Mouse (Mus musculus): ENCODE results near the gene Cryzl2. TPM values are rescaled to one million over a fixed set of nuclear protein-coding genes. Genes with fewer than 3 reads are reported as not detected.
A peak's percentile ranks its signal among the peaks of the same experiment; 100 is the strongest.

Gene Cryzl2
- polyA plus RNA-seq, 2 experiments: 6.5 to 8.1 TPM

DNA sequence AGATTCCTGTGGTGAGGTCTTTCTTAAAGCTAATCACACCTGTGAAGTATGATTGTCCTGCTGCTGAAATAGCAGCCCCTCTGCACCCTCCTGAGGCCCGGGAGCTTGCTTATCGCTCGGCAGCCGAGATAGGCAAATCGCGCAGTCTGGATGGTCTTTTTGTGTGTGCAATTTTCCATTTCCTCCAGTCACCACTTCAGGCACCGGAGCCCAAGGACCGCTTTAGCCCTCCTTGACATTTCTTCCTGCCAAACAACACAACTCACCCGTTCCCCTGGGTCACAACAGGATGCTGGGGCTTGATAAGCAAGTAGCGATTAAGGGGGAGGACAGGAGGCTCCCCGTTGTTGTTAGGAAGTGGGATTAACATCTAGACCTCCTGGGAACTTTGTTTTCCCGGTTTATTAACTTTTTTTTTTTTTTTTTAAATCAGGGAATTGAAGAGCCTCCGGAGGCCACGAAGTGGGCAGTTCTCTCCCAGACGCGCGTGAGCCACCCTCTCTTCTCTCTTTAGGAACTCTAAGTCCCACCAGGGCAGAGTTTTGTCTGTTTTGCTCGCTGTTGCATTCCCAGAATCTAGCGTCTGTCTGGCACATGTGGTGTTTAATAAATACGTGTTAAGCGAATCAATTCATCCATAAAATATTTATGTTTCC is 8.3 kb upstream of the Cryzl2 start:
- 9% methylated on average over 21 of the region's 21 CpGs for WGBS (ENCODE audit: insufficient replicate concordance)
- Histone ChIP-seq H3K4me1 (replicated peaks; ENCODE audit: control insufficient read depth in 2 of 2, insufficient read depth in 2 of 2, low read length in 1 of 2) (peaks cover 0 to 11% of the 10 kb centered on the region in 2 experiments; a peak in 2 of 4 replicates), H3K27ac (no peak overlapping the region), H3K27me3 (ENCODE audit: control insufficient read depth, insufficient read depth, low read length) (no peaks in the 10 kb centered on the region), H3K4me3 (ENCODE audit: insufficient read depth in 1 of 2, low read depth in 2 of 2, low read length in 2 of 2) (no peak overlapping the region; a peak in 1 of 4 replicates), H3K9me3 (ENCODE audit: control insufficient read depth, low read length) (no peaks in the 10 kb centered on the region), H3K9ac (replicated peaks) (no peak overlapping the region), H3K4me2 (ENCODE audit: low read depth) (peak overlapping the region; percentile 53), H3K36me3 (replicated peaks; ENCODE audit: control insufficient read depth, insufficient read depth, low read depth) (no peaks in the 10 kb centered on the region)
- DNase-seq (ENCODE audit: low read depth in 3 of 3, low spot score in 3 of 3): no peak
- TF ChIP-seq EP300 (IDR thresholded peaks at IDR 0.05; ENCODE audit: low read depth) (no peak), CTCF (IDR thresholded peaks at IDR 0.05; ENCODE audit: low read depth) (no peak)
- ATAC-seq (ENCODE audit: insufficient read depth): peak; percentile 22; the same call in 1 of the 2 replicates

DNA sequence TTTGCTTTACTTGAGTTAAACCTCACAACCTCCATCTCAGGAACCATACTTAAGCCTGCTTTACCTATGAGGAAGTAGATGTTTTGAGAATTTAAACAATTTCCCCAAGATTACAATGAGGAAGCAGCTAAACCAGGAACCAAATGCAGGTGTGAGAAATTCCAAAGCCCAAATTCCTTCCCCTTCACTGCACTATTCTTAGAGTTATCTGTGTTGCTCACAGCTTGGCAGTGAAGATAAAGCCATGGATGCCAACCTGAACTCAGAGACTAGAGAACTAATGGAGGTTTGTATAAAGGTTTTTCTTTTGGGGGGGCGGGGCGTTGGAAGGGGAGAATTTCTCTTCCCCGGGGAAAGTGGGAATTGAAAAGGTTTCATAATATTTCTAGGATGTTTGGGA is 6.1 kb upstream of the Cryzl2 start:
- no peaks in the 10 kb centered on the region for H3K27me3 ChIP-seq (ENCODE audit: control insufficient read depth, insufficient read depth, low read length)
- H3K4me1 ChIP-seq (replicated peaks; ENCODE audit: control insufficient read depth in 2 of 2, insufficient read depth in 2 of 2, low read length in 1 of 2): peaks cover 0 to 11% of the 10 kb centered on the region in 2 experiments; a peak in 2 of 4 replicates
- H3K4me3 ChIP-seq (ENCODE audit: insufficient read depth in 1 of 2, low read depth in 2 of 2, low read length in 2 of 2): no peak overlapping the region
- WGBS (ENCODE audit: insufficient replicate concordance): 61% methylated on average over 3 of the region's 3 CpGs
- H3K27ac ChIP-seq: no peak overlapping the region
- no peak for TF ChIP-seq CTCF (IDR thresholded peaks at IDR 0.05; ENCODE audit: low read depth)
- no peak for TF ChIP-seq EP300 (IDR thresholded peaks at IDR 0.05; ENCODE audit: low read depth)
- no peaks in the 10 kb centered on the region for H3K36me3 ChIP-seq (replicated peaks; ENCODE audit: control insufficient read depth, insufficient read depth, low read depth)
- H3K9me3 ChIP-seq (ENCODE audit: control insufficient read depth, low read length): no peaks in the 10 kb centered on the region
- DNase-seq (ENCODE audit: low read depth in 3 of 3, low spot score in 3 of 3): no peak
- no peak for ATAC-seq (ENCODE audit: insufficient read depth)
- H3K4me2 ChIP-seq (ENCODE audit: low read depth): no peak overlapping the region
- H3K9ac ChIP-seq (replicated peaks): no peak overlapping the region

DNA sequence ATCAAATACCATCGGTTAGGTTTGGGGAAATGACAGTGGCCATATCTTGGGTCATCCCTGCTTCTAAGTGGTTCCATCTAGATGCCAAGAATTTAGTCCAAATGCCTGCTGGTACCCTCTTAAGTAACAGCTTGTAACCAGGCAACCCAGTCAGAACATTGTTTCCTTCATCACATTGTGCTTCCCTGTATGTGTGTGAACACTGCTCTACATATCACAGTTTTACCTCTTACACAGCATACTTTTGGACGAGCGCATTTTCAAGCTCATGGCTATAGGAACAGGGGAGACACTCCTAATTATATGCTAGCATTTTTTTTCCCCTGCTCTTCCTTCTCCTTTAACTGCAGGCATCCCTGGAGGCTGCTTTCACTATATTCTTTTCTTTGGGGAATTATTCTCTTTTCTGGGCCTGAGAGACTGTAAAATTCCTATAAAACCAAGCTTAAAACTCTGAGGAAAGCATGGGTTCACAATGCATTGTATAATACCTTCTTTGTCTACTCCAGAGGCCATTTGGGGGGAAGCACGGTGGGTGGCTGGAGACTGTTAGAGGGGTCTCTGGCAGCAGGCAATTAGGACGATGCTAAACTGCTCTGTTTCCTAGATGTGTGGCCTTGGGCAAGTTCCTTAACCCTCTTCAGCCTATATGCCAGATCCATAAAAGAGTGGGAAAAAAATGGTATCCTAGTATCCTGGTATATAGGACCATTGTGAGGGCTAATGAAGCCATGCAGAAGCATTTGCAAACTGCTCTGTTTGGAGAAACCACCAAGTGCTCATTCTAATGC is 5.4 kb upstream of the Cryzl2 start:
- no peak for DNase-seq (ENCODE audit: low read depth in 3 of 3, low spot score in 3 of 3)
- no peak overlapping the region for H3K27ac ChIP-seq
- ATAC-seq (ENCODE audit: insufficient read depth): no peak
- H3K4me1 ChIP-seq (replicated peaks; ENCODE audit: control insufficient read depth in 2 of 2, insufficient read depth in 2 of 2, low read length in 1 of 2): peaks cover 0 to 11% of the 10 kb centered on the region in 2 experiments; a peak in 2 of 4 replicates
- no peak overlapping the region for H3K4me3 ChIP-seq (ENCODE audit: insufficient read depth in 1 of 2, low read depth in 2 of 2, low read length in 2 of 2)
- H3K9ac ChIP-seq (replicated peaks): no peak overlapping the region
- 71% methylated on average over 5 of the region's 5 CpGs for WGBS (ENCODE audit: insufficient replicate concordance)
- no peak for TF ChIP-seq EP300 (IDR thresholded peaks at IDR 0.05; ENCODE audit: low read depth)
- no peak for TF ChIP-seq CTCF (IDR thresholded peaks at IDR 0.05; ENCODE audit: low read depth)
- H3K36me3 ChIP-seq (replicated peaks; ENCODE audit: control insufficient read depth, insufficient read depth, low read depth): no peaks in the 10 kb centered on the region
- no peaks in the 10 kb centered on the region for H3K27me3 ChIP-seq (ENCODE audit: control insufficient read depth, insufficient read depth, low read length)
- no peak overlapping the region for H3K4me2 ChIP-seq (ENCODE audit: low read depth)
- H3K9me3 ChIP-seq (ENCODE audit: control insufficient read depth, low read length): no peaks in the 10 kb centered on the region

DNA sequence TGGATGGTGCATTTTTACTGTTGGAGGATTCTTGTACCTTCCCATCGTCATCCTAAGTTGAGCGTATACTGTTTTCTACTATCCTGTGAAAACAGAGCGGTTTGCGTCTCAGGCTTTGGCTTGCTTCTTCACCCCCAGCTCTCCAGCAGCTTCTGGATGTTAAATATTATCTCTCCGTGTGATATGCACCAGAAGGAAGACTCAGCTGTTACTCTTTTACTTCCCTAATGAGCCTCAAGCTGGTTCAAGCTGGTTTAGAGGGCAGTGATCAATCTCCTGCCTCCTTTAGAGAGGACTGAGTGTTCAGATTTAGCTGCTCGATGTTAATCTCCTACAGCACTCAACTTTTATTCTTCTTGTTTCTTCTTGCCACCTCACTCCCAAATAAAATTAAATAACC is 3.5 kb upstream of the Cryzl2 start:
- no peaks in the 10 kb centered on the region for H3K36me3 ChIP-seq (replicated peaks; ENCODE audit: control insufficient read depth, insufficient read depth, low read depth)
- no peaks in the 10 kb centered on the region for H3K27me3 ChIP-seq (ENCODE audit: control insufficient read depth, insufficient read depth, low read length)
- peaks cover 3 to 11% of the 10 kb centered on the region in 2 experiments; a peak in 3 of 4 replicates for H3K4me1 ChIP-seq (replicated peaks; ENCODE audit: control insufficient read depth in 2 of 2, insufficient read depth in 2 of 2, low read length in 1 of 2)
- no peak overlapping the region for H3K27ac ChIP-seq
- DNase-seq (ENCODE audit: low read depth in 3 of 3, low spot score in 3 of 3): no peak
- no peak overlapping the region for H3K9ac ChIP-seq (replicated peaks)
- H3K4me3 ChIP-seq (ENCODE audit: insufficient read depth in 1 of 2, low read depth in 2 of 2, low read length in 2 of 2): no peak overlapping the region
- H3K9me3 ChIP-seq (ENCODE audit: control insufficient read depth, low read length): no peaks in the 10 kb centered on the region
- no peak overlapping the region for H3K4me2 ChIP-seq (ENCODE audit: low read depth)
- no peak for ATAC-seq (ENCODE audit: insufficient read depth)
- TF ChIP-seq EP300 (IDR thresholded peaks at IDR 0.05; ENCODE audit: low read depth): no peak
- no peak for TF ChIP-seq CTCF (IDR thresholded peaks at IDR 0.05; ENCODE audit: low read depth)
- WGBS (ENCODE audit: insufficient replicate concordance): 65% methylated on average over 6 of the region's 6 CpGs

DNA sequence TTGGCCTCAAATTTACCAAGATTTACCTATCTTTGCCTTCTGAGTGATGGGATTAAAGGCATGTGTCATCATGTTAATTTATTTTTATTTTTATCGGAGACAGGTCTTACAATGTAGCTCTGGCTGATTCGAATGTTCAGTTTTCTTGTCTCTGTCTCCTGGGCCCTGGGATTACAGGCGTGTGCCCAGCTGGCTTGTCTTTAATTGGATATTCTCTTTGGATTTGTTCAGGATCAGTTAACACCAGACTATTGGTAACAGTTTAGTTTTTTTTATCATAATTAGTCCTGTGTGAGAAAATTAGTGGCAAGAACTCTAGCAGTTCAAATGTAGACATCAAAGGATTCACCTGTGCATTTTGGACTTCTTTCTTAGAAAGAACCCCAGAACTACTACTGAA is 588 bp upstream of the Cryzl2 start:
- Histone ChIP-seq H3K4me1 (replicated peaks; ENCODE audit: control insufficient read depth in 2 of 2, insufficient read depth in 2 of 2, low read length in 1 of 2) (peaks cover 3 to 6% of the 10 kb centered on the region in 2 experiments; a peak in 2 of 4 replicates), H3K27ac (no peak overlapping the region), H3K9ac (replicated peaks) (no peak overlapping the region; the same call in 1 of the 2 replicates), H3K4me3 (ENCODE audit: insufficient read depth in 1 of 2, low read depth in 2 of 2, low read length in 2 of 2) (no peak overlapping the region), H3K4me2 (ENCODE audit: low read depth) (peak overlapping the region; percentile 67), H3K9me3 (ENCODE audit: control insufficient read depth, low read length) (no peaks in the 10 kb centered on the region), H3K36me3 (replicated peaks; ENCODE audit: control insufficient read depth, insufficient read depth, low read depth) (no peaks in the 10 kb centered on the region), H3K27me3 (ENCODE audit: control insufficient read depth, insufficient read depth, low read length) (no peaks in the 10 kb centered on the region)
- 77% methylated on average over 3 of the region's 3 CpGs for WGBS (ENCODE audit: insufficient replicate concordance)
- ATAC-seq (ENCODE audit: insufficient read depth) (no peak), DNase-seq (ENCODE audit: low read depth in 3 of 3, low spot score in 3 of 3) (no peak)
- TF ChIP-seq CTCF (IDR thresholded peaks at IDR 0.05; ENCODE audit: low read depth) (no peak), EP300 (IDR thresholded peaks at IDR 0.05; ENCODE audit: low read depth) (no peak)
